Mouse (Mus musculus): ENCODE results near the gene Lad1. TPM values are rescaled to one million over a fixed set of nuclear protein-coding genes. Genes with fewer than 3 reads are reported as not detected.

Gene Lad1
- polyA plus RNA-seq, 2 experiments = 12.2 to 25.9 TPM

DNA sequence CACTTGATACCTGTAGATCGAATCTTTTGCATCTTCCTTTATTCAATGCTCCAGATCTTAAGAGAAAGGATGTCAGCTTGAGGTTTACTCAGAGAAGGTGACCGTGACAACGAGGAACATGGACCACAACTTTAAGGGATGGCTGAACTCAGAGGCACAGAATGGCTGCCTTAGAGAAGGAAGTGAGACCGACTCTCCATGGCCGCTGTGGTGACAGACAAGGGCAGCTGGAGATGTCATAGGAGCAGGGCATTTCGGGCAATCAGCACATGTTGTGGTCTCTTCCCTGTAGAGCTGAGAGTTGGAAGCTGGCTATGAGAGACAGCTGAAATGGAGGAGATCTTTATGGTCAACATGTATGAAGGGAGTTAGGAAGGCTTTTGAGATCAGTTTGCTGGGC, 46.4 kb downstream of the Lad1 start:
- 82% methylated on average over 6 of the region's 6 CpGs for WGBS

GRCm38 (mm10) chr1:135865518-135866194, 47.3 kb downstream of the Lad1 start:
- Histone ChIP-seq H3K4me2 (replicated peaks; ENCODE audit: low read depth, low read length, severe bottlenecking) (no peak overlapping the region), H3K27me3 (ENCODE audit: control insufficient read depth, insufficient read depth, low read length) (0 out of 2 replicates have a peak, but pooled peaks cover 5% of the 10 kb centered on the region), H3K36me3 (ENCODE audit: control insufficient read depth, insufficient read depth, low read length) (no peaks in the 10 kb centered on the region)

More for the DNA sequence above, 46.4 kb downstream of the Lad1 start:
- H3K36me3 ChIP-seq (ENCODE audit: control insufficient read depth, insufficient read depth, low read length) = no peaks in the 10 kb centered on the region
- H3K4me3 ChIP-seq (replicated peaks; ENCODE audit: low read length) = no peak overlapping the region
- H3K9ac ChIP-seq (ENCODE audit: low read depth, low read length, severe bottlenecking) = no peak overlapping the region
- no peak overlapping the region for H3K4me2 ChIP-seq (replicated peaks; ENCODE audit: low read depth, low read length, severe bottlenecking)
- H3K9me3 ChIP-seq (ENCODE audit: control insufficient read depth, low read length) = no peaks in the 10 kb centered on the region
- no peaks in the 10 kb centered on the region for H3K4me1 ChIP-seq (ENCODE audit: control insufficient read depth, insufficient read depth, low read length)
- no peak for DNase-seq (ENCODE audit: low spot score)
- no peak overlapping the region for H3K27ac ChIP-seq (replicated peaks; ENCODE audit: low read depth, low read length)
- TF ChIP-seq POLR2A (IDR thresholded peaks at IDR 0.05; ENCODE audit: borderline replicate concordance, extremely low read depth, insufficient read depth, insufficient read length) = no peak
- ATAC-seq (ENCODE audit: low FRiP score, low read depth) = peak; percentile 23; the same call in 1 of the 2 replicates
- 0 out of 2 replicates have a peak, but pooled peaks cover 5% of the 10 kb centered on the region for H3K27me3 ChIP-seq (ENCODE audit: control insufficient read depth, insufficient read depth, low read length)

GRCm38 (mm10) chr1:135868570-135868969, 50.2 kb downstream of the Lad1 start:
- H3K27me3 ChIP-seq (ENCODE audit: control insufficient read depth, insufficient read depth, low read length) = 0 out of 2 replicates have a peak, but pooled peaks cover 5% of the 10 kb centered on the region
- no peaks in the 10 kb centered on the region for H3K9me3 ChIP-seq (ENCODE audit: control insufficient read depth, low read length)
- H3K4me2 ChIP-seq (replicated peaks; ENCODE audit: low read depth, low read length, severe bottlenecking) = no peak overlapping the region
- no peaks in the 10 kb centered on the region for H3K36me3 ChIP-seq (ENCODE audit: control insufficient read depth, insufficient read depth, low read length)
- TF ChIP-seq POLR2A (IDR thresholded peaks at IDR 0.05; ENCODE audit: borderline replicate concordance, extremely low read depth, insufficient read depth, insufficient read length) = no peak
- DNase-seq (ENCODE audit: low spot score) (no peak), ATAC-seq (ENCODE audit: low FRiP score, low read depth) (no peak)
- no peak overlapping the region for H3K27ac ChIP-seq (replicated peaks; ENCODE audit: low read depth, low read length)
- no peak overlapping the region for H3K4me3 ChIP-seq (replicated peaks; ENCODE audit: low read length)
- WGBS = 83% methylated on average over 6 of the region's 6 CpGs
- H3K4me1 ChIP-seq (ENCODE audit: control insufficient read depth, insufficient read depth, low read length) = no peaks in the 10 kb centered on the region
- H3K9ac ChIP-seq (ENCODE audit: low read depth, low read length, severe bottlenecking) = no peak overlapping the region

More at GRCm38 (mm10) chr1:135865518-135866194, 47.3 kb downstream of the Lad1 start:
- no peaks in the 10 kb centered on the region for H3K4me1 ChIP-seq (ENCODE audit: control insufficient read depth, insufficient read depth, low read length)
- ATAC-seq (ENCODE audit: low FRiP score, low read depth) = peak; percentile 67; the same call in 1 of the 2 replicates
- no peak overlapping the region for H3K4me3 ChIP-seq (replicated peaks; ENCODE audit: low read length)
- H3K9me3 ChIP-seq (ENCODE audit: control insufficient read depth, low read length) = no peaks in the 10 kb centered on the region
- 47% methylated on average over 19 of the region's 19 CpGs for WGBS
- no peak overlapping the region for H3K9ac ChIP-seq (ENCODE audit: low read depth, low read length, severe bottlenecking)
- peak; percentile 83 for DNase-seq (ENCODE audit: low spot score)
- H3K27ac ChIP-seq (replicated peaks; ENCODE audit: low read depth, low read length) = no peak overlapping the region
- TF ChIP-seq POLR2A (IDR thresholded peaks at IDR 0.05; ENCODE audit: borderline replicate concordance, extremely low read depth, insufficient read depth, insufficient read length) = no peak; the same call in 1 of the 2 replicates

- Histone ChIP-seq H3K27me3 (ENCODE audit: control insufficient read depth, insufficient read depth, low read length) (no peaks in the 10 kb centered on the region), H3K4me3 (replicated peaks; ENCODE audit: low read length) (no peak overlapping the region), H3K4me1 (ENCODE audit: control insufficient read depth, insufficient read depth, low read length) (no peaks in the 10 kb centered on the region), H3K4me2 (replicated peaks; ENCODE audit: low read depth, low read length, severe bottlenecking) (no peak overlapping the region), H3K9ac (ENCODE audit: low read depth, low read length, severe bottlenecking) (no peak overlapping the region), H3K27ac (replicated peaks; ENCODE audit: low read depth, low read length) (no peak overlapping the region), H3K9me3 (ENCODE audit: control insufficient read depth, low read length) (no peaks in the 10 kb centered on the region), H3K36me3 (ENCODE audit: control insufficient read depth, insufficient read depth, low read length) (no peaks in the 10 kb centered on the region)
- WGBS = 79% methylated on average over 4 of the region's 4 CpGs
- TF ChIP-seq POLR2A (IDR thresholded peaks at IDR 0.05; ENCODE audit: borderline replicate concordance, extremely low read depth, insufficient read depth, insufficient read length) = no peak
- DNase-seq (ENCODE audit: low spot score) (no peak), ATAC-seq (ENCODE audit: low FRiP score, low read depth) (no peak)
These were observed 54.6 kb downstream of the Lad1 start for GRCm38 (mm10) chr1:135872991-135873390.

DNA sequence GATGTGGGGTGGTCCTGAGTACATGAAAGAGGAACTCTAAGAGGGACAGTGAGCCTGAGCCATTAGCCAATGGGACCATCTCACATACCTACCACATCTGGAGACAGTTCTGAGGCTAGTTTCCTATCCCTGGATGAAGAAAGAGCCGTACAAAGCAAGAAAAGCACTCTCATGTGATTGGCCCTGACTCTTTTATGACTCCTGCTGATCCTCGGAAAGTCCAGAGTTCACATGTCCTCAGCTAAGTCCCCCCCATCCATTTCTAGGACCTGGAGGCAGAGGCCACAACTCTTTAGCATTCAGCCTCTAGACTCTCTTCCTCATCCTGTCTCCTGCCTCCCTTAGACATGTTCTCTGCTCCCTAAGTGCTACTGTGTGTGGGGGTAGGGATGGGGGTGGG, 58.9 kb downstream of the Lad1 start:
- no peak for DNase-seq (ENCODE audit: low spot score)
- H3K4me1 ChIP-seq (ENCODE audit: control insufficient read depth, insufficient read depth, low read length) = no peaks in the 10 kb centered on the region
- no peak overlapping the region for H3K9ac ChIP-seq (ENCODE audit: low read depth, low read length, severe bottlenecking)
- H3K27ac ChIP-seq (replicated peaks; ENCODE audit: low read depth, low read length) = no peak overlapping the region
- no peak overlapping the region for H3K4me2 ChIP-seq (replicated peaks; ENCODE audit: low read depth, low read length, severe bottlenecking)
- no peak for TF ChIP-seq POLR2A (IDR thresholded peaks at IDR 0.05; ENCODE audit: borderline replicate concordance, extremely low read depth, insufficient read depth, insufficient read length)
- H3K36me3 ChIP-seq (ENCODE audit: control insufficient read depth, insufficient read depth, low read length) = no peaks in the 10 kb centered on the region
- H3K4me3 ChIP-seq (replicated peaks; ENCODE audit: low read length) = no peak overlapping the region
- WGBS = 60% methylated on average over 2 of the region's 2 CpGs
- ATAC-seq (ENCODE audit: low FRiP score, low read depth) = no peak
- no peaks in the 10 kb centered on the region for H3K9me3 ChIP-seq (ENCODE audit: control insufficient read depth, low read length)
- no peaks in the 10 kb centered on the region for H3K27me3 ChIP-seq (ENCODE audit: control insufficient read depth, insufficient read depth, low read length)

Data from limb, embryonic 14.5 days (tissue).